Mouse (Mus musculus) small intestine, adult 2 months (tissue): ENCODE measurements around the gene Tmem181a.
"Not testable (repeated sequence)": the region's sequence is repeated elsewhere in the genome, so short reads cannot be mapped to it uniquely, and the experiment has no call there.

Experiments used
- CTCF ChIP-seq: fragments of 200-500 bp; IDR thresholded peaks from 2 replicates; pipeline ENCODE4 v1.5.1; 2012; ENCODE audit warnings: low read depth, mild to moderate bottlenecking, control low read depth, inconsistent platforms, low read length, moderate library complexity, mixed read lengths; ENCODE audit not compliant: insufficient replicate concordance, insufficient read length; ENCODE audit errors: extremely low read depth
- POLR2A ChIP-seq: fragments of 200-500 bp; IDR thresholded peaks from 2 replicates; pipeline ENCODE4 v1.6.1; 2012; ENCODE audit warnings: low read depth, mild to moderate bottlenecking, control low read depth, inconsistent platforms, low read length, moderate library complexity

- not testable (repeated sequence) for TF ChIP-seq CTCF, POLR2A
Observed at GRCm38 (mm10) chr17:6274693-6275092, 18.0 kb downstream of the Tmem181a start.
